Mouse (Mus musculus): ENCODE results near the gene Prkce. TPM values are rescaled to one million over a fixed set of nuclear protein-coding genes. Genes with fewer than 3 reads are reported as not detected.
A peak's percentile ranks its signal among the peaks of the same experiment; 100 is the strongest.

The Prkce gene
- polyA plus RNA-seq, 1 experiment from 2014 or later: 9.4 TPM

GRCm38 (mm10) chr17:86350791-86351261 lies 183.2 kb downstream of the Prkce start:
- H3K27me3 ChIP-seq (ENCODE audit: insufficient read depth, poor library complexity, severe bottlenecking): no peaks in the 10 kb centered on the region
- H3K4me1 ChIP-seq: peaks cover 63% of the 10 kb centered on the region
- no peaks in the 10 kb centered on the region for H3K36me3 ChIP-seq
- peak overlapping the region; percentile 59; the same call in 1 of the 2 replicates for H3K27ac ChIP-seq
- H3K9me3 ChIP-seq: no peaks in the 10 kb centered on the region
- no peak for DNase-seq (ENCODE audit: low spot score)
- no peak overlapping the region; the same call in 1 of the 2 replicates for H3K4me3 ChIP-seq
- WGBS: 46% methylated on average over 12 of the region's 12 CpGs

- peak overlapping the region; percentile 59 for H3K27ac ChIP-seq
- H3K9me3 ChIP-seq: no peaks in the 10 kb centered on the region
Measured at GRCm38 (mm10) chr17:86351282-86351681, 183.7 kb downstream of the Prkce start.

GRCm38 (mm10) chr17:86352247-86353037 lies 184.9 kb downstream of the Prkce start:
- Histone ChIP-seq H3K4me1 (peaks cover 70% of the 10 kb centered on the region), H3K27me3 (ENCODE audit: insufficient read depth, poor library complexity, severe bottlenecking) (no peaks in the 10 kb centered on the region), H3K4me3 (no peak overlapping the region), H3K36me3 (no peaks in the 10 kb centered on the region), H3K27ac (peak overlapping the region; percentile 16; the same call in 1 of the 2 replicates), H3K9me3 (no peaks in the 10 kb centered on the region)
- no peak for DNase-seq (ENCODE audit: low spot score)
- WGBS: 88% methylated on average over 12 of the region's 12 CpGs

More at GRCm38 (mm10) chr17:86351282-86351681, 183.7 kb downstream of the Prkce start:
- no peak for DNase-seq (ENCODE audit: low spot score)
- Histone ChIP-seq H3K36me3 (no peaks in the 10 kb centered on the region), H3K27me3 (ENCODE audit: insufficient read depth, poor library complexity, severe bottlenecking) (no peaks in the 10 kb centered on the region), H3K4me3 (no peak overlapping the region), H3K4me1 (peaks cover 67% of the 10 kb centered on the region)
- 66% methylated on average over 4 of the region's 4 CpGs for WGBS

GRCm38 (mm10) chr17:86353679-86354078 lies 186.1 kb downstream of the Prkce start:
- no peak for DNase-seq (ENCODE audit: low spot score)
- 38% methylated on average over 4 of the region's 4 CpGs for WGBS
- no peak overlapping the region for H3K27ac ChIP-seq
- no peaks in the 10 kb centered on the region for H3K9me3 ChIP-seq
- no peak overlapping the region for H3K4me3 ChIP-seq
- no peaks in the 10 kb centered on the region for H3K36me3 ChIP-seq
- H3K27me3 ChIP-seq (ENCODE audit: insufficient read depth, poor library complexity, severe bottlenecking): no peaks in the 10 kb centered on the region
- peaks cover 75% of the 10 kb centered on the region for H3K4me1 ChIP-seq

- Histone ChIP-seq H3K4me3 (no peak overlapping the region), H3K9me3 (no peaks in the 10 kb centered on the region), H3K27ac (no peak overlapping the region), H3K27me3 (ENCODE audit: insufficient read depth, poor library complexity, severe bottlenecking) (no peaks in the 10 kb centered on the region), H3K36me3 (no peaks in the 10 kb centered on the region), H3K4me1 (peaks cover 78% of the 10 kb centered on the region)
- DNase-seq (ENCODE audit: low spot score): no peak
- WGBS: 42% methylated on average over 4 of the region's 4 CpGs
Measured at GRCm38 (mm10) chr17:86354101-86354500, 186.5 kb downstream of the Prkce start.

- peaks cover 81% of the 10 kb centered on the region for H3K4me1 ChIP-seq
- 87% methylated on average over 3 of the region's 3 CpGs for WGBS
Measured at GRCm38 (mm10) chr17:86354896-86355295, 187.3 kb downstream of the Prkce start.

GRCm38 (mm10) chr17:86355318-86355717 lies 187.7 kb downstream of the Prkce start:
- Histone ChIP-seq H3K27me3 (ENCODE audit: insufficient read depth, poor library complexity, severe bottlenecking) (no peaks in the 10 kb centered on the region), H3K36me3 (no peaks in the 10 kb centered on the region), H3K9me3 (no peaks in the 10 kb centered on the region), H3K27ac (no peak overlapping the region), H3K4me1 (peaks cover 79% of the 10 kb centered on the region), H3K4me3 (no peak overlapping the region)
- 92% methylated on average over 2 of the region's 2 CpGs for WGBS
- no peak for DNase-seq (ENCODE audit: low spot score)

More at GRCm38 (mm10) chr17:86354896-86355295, 187.3 kb downstream of the Prkce start:
- H3K9me3 ChIP-seq: no peaks in the 10 kb centered on the region
- no peak overlapping the region for H3K4me3 ChIP-seq
- H3K36me3 ChIP-seq: no peaks in the 10 kb centered on the region
- no peak overlapping the region for H3K27ac ChIP-seq
- no peak for DNase-seq (ENCODE audit: low spot score)
- H3K27me3 ChIP-seq (ENCODE audit: insufficient read depth, poor library complexity, severe bottlenecking): no peaks in the 10 kb centered on the region

- no peaks in the 10 kb centered on the region for H3K27me3 ChIP-seq (ENCODE audit: insufficient read depth, poor library complexity, severe bottlenecking)
- peaks cover 73% of the 10 kb centered on the region for H3K4me1 ChIP-seq
- H3K36me3 ChIP-seq: no peaks in the 10 kb centered on the region
- H3K27ac ChIP-seq: no peak overlapping the region
- no peaks in the 10 kb centered on the region for H3K9me3 ChIP-seq
- no peak for DNase-seq (ENCODE audit: low spot score)
- no peak overlapping the region for H3K4me3 ChIP-seq
- WGBS: 84% methylated on average over 7 of the region's 7 CpGs
Measured at GRCm38 (mm10) chr17:86355772-86356451, 188.3 kb downstream of the Prkce start.

GRCm38 (mm10) chr17:86358388-86358787 lies 190.8 kb downstream of the Prkce start:
- Histone ChIP-seq H3K9me3 (no peaks in the 10 kb centered on the region), H3K27me3 (ENCODE audit: insufficient read depth, poor library complexity, severe bottlenecking) (no peaks in the 10 kb centered on the region), H3K36me3 (no peaks in the 10 kb centered on the region), H3K27ac (no peak overlapping the region), H3K4me1 (peaks cover 55% of the 10 kb centered on the region), H3K4me3 (no peak overlapping the region)
- 16% methylated on average over 5 of the region's 5 CpGs for WGBS
- no peak for DNase-seq (ENCODE audit: low spot score)

GRCm38 (mm10) chr17:86358847-86359246 lies 191.3 kb downstream of the Prkce start:
- H3K36me3 ChIP-seq: no peaks in the 10 kb centered on the region
- 38% methylated on average over 4 of the region's 4 CpGs for WGBS
- H3K9me3 ChIP-seq: no peaks in the 10 kb centered on the region
- H3K4me1 ChIP-seq: peaks cover 55% of the 10 kb centered on the region
- no peaks in the 10 kb centered on the region for H3K27me3 ChIP-seq (ENCODE audit: insufficient read depth, poor library complexity, severe bottlenecking)
- H3K27ac ChIP-seq: no peak overlapping the region
- DNase-seq (ENCODE audit: low spot score): no peak
- H3K4me3 ChIP-seq: no peak overlapping the region

- Histone ChIP-seq H3K27ac (no peak overlapping the region), H3K36me3 (no peaks in the 10 kb centered on the region), H3K4me3 (no peak overlapping the region), H3K9me3 (no peaks in the 10 kb centered on the region), H3K27me3 (ENCODE audit: insufficient read depth, poor library complexity, severe bottlenecking) (no peaks in the 10 kb centered on the region), H3K4me1 (peaks cover 60% of the 10 kb centered on the region)
- WGBS: 96% methylated on average over 3 of the region's 3 CpGs
- no peak for DNase-seq (ENCODE audit: low spot score)
Measured at GRCm38 (mm10) chr17:86360849-86361248, 193.3 kb downstream of the Prkce start.

- H3K27ac ChIP-seq: peak overlapping the region; percentile 1; the same call in 1 of the 2 replicates
- no peaks in the 10 kb centered on the region for H3K36me3 ChIP-seq
- DNase-seq (ENCODE audit: low spot score): no peak
- no peak overlapping the region for H3K4me3 ChIP-seq
- no peaks in the 10 kb centered on the region for H3K27me3 ChIP-seq (ENCODE audit: insufficient read depth, poor library complexity, severe bottlenecking)
- 58% methylated on average over 5 of the region's 5 CpGs for WGBS
- peaks cover 63% of the 10 kb centered on the region for H3K4me1 ChIP-seq
- no peaks in the 10 kb centered on the region for H3K9me3 ChIP-seq
Measured at GRCm38 (mm10) chr17:86363356-86363755, 195.8 kb downstream of the Prkce start.
